Mouse (Mus musculus): ENCODE results near the gene Jun.

DNA sequence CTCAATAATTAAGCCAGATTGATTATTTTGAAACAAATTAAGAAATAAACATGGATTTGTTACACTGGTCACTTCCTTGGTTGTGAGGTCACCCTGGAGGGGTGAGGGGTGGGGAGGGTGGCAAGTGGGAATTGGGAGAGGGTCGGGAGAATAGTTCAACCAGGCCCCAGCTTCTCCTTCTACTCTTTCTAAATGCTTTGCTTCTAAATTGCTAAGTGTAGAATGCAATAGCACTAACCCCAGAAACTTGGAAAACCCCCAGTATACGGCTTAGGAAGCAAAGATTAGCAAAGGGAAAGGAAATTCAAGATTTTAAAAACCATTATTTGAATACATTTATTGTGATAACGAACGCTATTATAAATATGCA lies 3.3 kb downstream of the Jun start:
- TF ChIP-seq CTCF (conservative IDR thresholded peaks at IDR 0.05; ENCODE audit: insufficient read depth, insufficient read length, low read depth, low read length) (no peak), POLR2A (IDR thresholded peaks at IDR 0.05; ENCODE audit: low read depth, low read length) (no peak)

Data from kidney, adult 2 months (tissue).